Mouse (Mus musculus) megakaryocyte, embryonic 14.5 days (primary cell): ENCODE measurements at regions not wholly inside any gene's neighbourhood (a gene's known extent, or its start where the extent isn't known, plus 50 kb on each side); places are given as distances from the start of the nearest gene placed in this dataset.

Source experiments
- FLI1 ChIP-seq: IDR thresholded peaks from 2 replicates; pipeline ENCODE4 v1.6.1; 2012; ENCODE audit warnings: low read length, inconsistent platforms, mixed read lengths
- GATA1 ChIP-seq: IDR thresholded peaks from 3 replicates; pipeline ENCODE4 v1.6.1; 2012; ENCODE audit warnings: mixed read lengths, low read length, inconsistent platforms, borderline replicate concordance

- TF ChIP-seq GATA1 (no peak), FLI1 (no peak)
These were observed 214.6 kb upstream of the Gm5148 start for GRCm38 (mm10) chr3:37938870-37939269.
